Mouse (Mus musculus) liver, embryonic 14.5 days (tissue): ENCODE results near the gene Mcm2.

Experiments
- CTCF ChIP-seq: IDR thresholded peaks from 2 replicates; pipeline ENCODE4 v1.5.1; 2016; ENCODE audit warnings: antibody characterized with exemption, low read depth, control low read depth
- EP300 ChIP-seq: IDR thresholded peaks from 2 replicates; pipeline ENCODE4 v1.6.1; 2016; ENCODE audit warnings: antibody characterized with exemption, low read depth

- no peak for TF ChIP-seq CTCF
- TF ChIP-seq EP300, result no peak
These were observed 17.2 kb downstream of the Mcm2 start for GRCm38 (mm10) chr6:88881334-88881733.
